Mouse (Mus musculus) neural tube, embryonic 11.5 days (tissue): ENCODE measurements around the gene Pafah1b3. TPM values are rescaled to one million over a fixed set of nuclear protein-coding genes. Genes with fewer than 3 reads are reported as not detected.
"Not testable (repeated sequence)": the region's sequence is repeated elsewhere in the genome, so short reads cannot be mapped to it uniquely, and the experiment has no call there.

Experiments used
- ATAC-seq: fragments of 200-750 bp; cut with Nextera tagmentation; 2 replicates; pipeline ENCODE4 v1.8.0; 2017; ENCODE audit warnings: moderate number of reproducible peaks, mild to moderate bottlenecking, moderate TSS enrichment, moderate library complexity; ENCODE audit not compliant: insufficient read depth, low FRiP score, low TSS enrichment
- DNase-seq: peaks from one replicate; pipeline ENCODE4 v3.0.0-alpha.2; 2015; ENCODE audit warnings: low spot score
- H3K27ac ChIP-seq: fragments of 300-500 bp; sonication (generic); 2 replicates; pipeline ENCODE4 v1.5.1; 2014; ENCODE audit warnings: low read depth, mild to moderate bottlenecking, low read length
- H3K27me3 ChIP-seq: fragments of 300-500 bp; sonication (generic); 2 replicates; pipeline ENCODE4 v1.6.1; 2014; ENCODE audit warnings: mild to moderate bottlenecking, low read length, mixed read lengths; ENCODE audit not compliant: control insufficient read depth, insufficient read depth
- H3K36me3 ChIP-seq: fragments of 300-500 bp; sonication (generic); 2 replicates; pipeline ENCODE4 v1.6.1; 2014; ENCODE audit warnings: mild to moderate bottlenecking, low read length, moderate library complexity, mixed read lengths; ENCODE audit not compliant: control insufficient read depth, insufficient read depth
- H3K4me1 ChIP-seq: fragments of 300-500 bp; sonication (generic); 2 replicates; pipeline ENCODE4 v1.6.1; 2014; ENCODE audit warnings: low read length, mixed read lengths; ENCODE audit not compliant: control insufficient read depth, insufficient read depth
- H3K4me2 ChIP-seq: fragments of 300-500 bp; sonication (generic); 2 replicates; pipeline ENCODE4 v1.6.1; 2014; ENCODE audit warnings: low read depth, mild to moderate bottlenecking, moderate library complexity
- H3K4me3 ChIP-seq: fragments of 300-500 bp; sonication (generic); 2 replicates; pipeline ENCODE4 v1.5.1; 2014; ENCODE audit warnings: low read depth, low read length
- H3K9ac ChIP-seq: fragments of 300-500 bp; sonication (generic); 2 replicates; pipeline ENCODE4 v1.6.1; 2014; ENCODE audit warnings: mild to moderate bottlenecking, low read length
- H3K9me3 ChIP-seq: fragments of 300-500 bp; sonication (generic); 2 replicates; pipeline ENCODE4 v1.6.1; 2016; ENCODE audit warnings: low read length; ENCODE audit not compliant: control insufficient read depth
- WGBS: fragments of 180-500 bp; shearing (Covaris S2); extraction: QIAGEN DNeasy Blood & Tissue Kit; methylation state at CpG from one replicate; pipeline ENCODE4 v1.1.7; 2014; 5-methylcytosine and 5-hydroxymethylcytosine counted together
- polyA plus RNA-seq: library from polyadenylated mRNA; unstranded; fragments of >200 nt; fragmentation: Nextera tagmentation; extraction: Ambion mirVana; gene quantifications from 2 replicates; pipeline ENCODE4 v1.2.1, GENCODE M21; 2014

Pafah1b3 gene
- polyA plus RNA-seq, 1 experiment from 2014 or later = 321 TPM

DNA sequence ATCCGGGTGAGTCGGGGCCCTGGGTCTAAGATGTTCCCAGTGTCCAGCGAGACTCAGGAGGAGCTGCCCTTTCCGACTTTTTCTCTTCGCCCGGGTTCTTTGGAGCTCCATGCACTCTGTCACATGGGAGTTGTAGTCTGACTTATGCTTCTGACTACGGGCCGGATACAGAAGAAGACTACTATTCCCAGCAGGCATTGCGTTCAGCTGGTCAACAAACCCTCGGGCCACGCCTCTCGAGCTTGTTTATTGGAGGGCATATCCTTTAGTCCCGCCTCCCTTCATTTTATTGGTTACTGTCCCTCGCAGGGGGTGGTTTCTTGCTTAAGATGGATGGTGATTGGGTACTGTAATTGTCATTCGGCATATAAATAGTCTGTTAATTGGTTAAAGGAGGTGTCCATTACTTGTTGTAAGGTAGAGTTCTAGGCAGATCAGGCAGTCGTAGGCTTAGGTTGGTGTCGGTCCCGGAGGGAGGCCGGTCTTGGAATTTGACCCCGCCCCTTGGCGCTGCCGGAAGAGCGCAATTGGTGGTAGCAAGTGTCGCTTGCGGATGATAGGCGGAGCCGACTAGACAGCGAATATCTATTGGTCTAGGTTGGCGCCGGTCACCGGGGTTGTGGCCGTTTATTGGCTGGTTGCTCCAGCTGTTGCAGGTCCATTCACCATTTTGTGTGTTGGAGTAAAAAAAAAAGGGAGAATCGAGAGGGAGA lies 29.9 kb downstream of the Pafah1b3 start:
- Histone ChIP-seq H3K4me2 (peak overlapping the region; percentile 66), H3K27me3 (no peaks in the 10 kb centered on the region), H3K4me3 (peak overlapping the region; percentile 65), H3K27ac (peak overlapping the region; percentile 58), H3K36me3 (no peaks in the 10 kb centered on the region; the same call in 1 of the 2 replicates), H3K9ac (peak overlapping the region; percentile 60), H3K9me3 (no peaks in the 10 kb centered on the region), H3K4me1 (peaks cover 6% of the 10 kb centered on the region; the same call in 1 of the 2 replicates)
- WGBS = under 1% methylated on average over 33 of the region's 33 CpGs
- DNase-seq (peak; percentile 98), ATAC-seq (peak; percentile 94)

DNA sequence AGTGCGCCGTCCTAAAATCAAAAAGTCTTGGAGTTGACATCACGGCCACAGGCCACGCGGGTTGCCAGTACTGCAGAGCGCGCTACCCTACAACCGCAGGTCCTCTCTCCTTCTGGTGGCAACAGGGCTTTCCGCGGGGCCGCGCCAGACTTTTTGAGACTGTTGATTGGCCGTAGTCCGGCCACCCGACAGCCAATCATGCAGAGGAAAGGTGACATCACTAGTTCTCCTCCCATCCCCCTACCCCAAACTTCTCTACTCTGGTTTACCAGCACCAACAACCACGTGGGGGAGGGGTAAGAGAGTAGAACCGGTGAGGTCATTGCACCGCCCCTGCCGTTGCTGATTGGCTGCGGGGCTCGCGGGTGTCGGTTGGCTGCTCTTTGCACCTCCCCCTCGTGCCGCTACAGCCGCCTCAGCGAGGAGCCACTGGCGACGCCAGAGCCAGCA lies 30.5 kb downstream of the Pafah1b3 start, which contains the start of gene Cic:
Cic (plus strand) TSS at position 404 of the 450 bp plus-strand sequence.
- no peaks in the 10 kb centered on the region; the same call in 1 of the 2 replicates for H3K36me3 ChIP-seq
- peak within 1 kb of the TSS; percentile 65 for H3K4me3 ChIP-seq
- H3K4me2 ChIP-seq = peak within 1 kb of the TSS; percentile 66
- H3K27ac ChIP-seq = peak within 1 kb of the TSS; percentile 58
- H3K9ac ChIP-seq = peak within 1 kb of the TSS; percentile 60
- H3K9me3 ChIP-seq = no peaks in the 10 kb centered on the region
- H3K4me1 ChIP-seq = peaks cover 6% of the 10 kb centered on the region; the same call in 1 of the 2 replicates
- DNase-seq (peak; percentile 98), ATAC-seq (peak; percentile 86)
- WGBS = under 1% methylated on average over 29 of the region's 29 CpGs
- no peaks in the 10 kb centered on the region for H3K27me3 ChIP-seq

DNA sequence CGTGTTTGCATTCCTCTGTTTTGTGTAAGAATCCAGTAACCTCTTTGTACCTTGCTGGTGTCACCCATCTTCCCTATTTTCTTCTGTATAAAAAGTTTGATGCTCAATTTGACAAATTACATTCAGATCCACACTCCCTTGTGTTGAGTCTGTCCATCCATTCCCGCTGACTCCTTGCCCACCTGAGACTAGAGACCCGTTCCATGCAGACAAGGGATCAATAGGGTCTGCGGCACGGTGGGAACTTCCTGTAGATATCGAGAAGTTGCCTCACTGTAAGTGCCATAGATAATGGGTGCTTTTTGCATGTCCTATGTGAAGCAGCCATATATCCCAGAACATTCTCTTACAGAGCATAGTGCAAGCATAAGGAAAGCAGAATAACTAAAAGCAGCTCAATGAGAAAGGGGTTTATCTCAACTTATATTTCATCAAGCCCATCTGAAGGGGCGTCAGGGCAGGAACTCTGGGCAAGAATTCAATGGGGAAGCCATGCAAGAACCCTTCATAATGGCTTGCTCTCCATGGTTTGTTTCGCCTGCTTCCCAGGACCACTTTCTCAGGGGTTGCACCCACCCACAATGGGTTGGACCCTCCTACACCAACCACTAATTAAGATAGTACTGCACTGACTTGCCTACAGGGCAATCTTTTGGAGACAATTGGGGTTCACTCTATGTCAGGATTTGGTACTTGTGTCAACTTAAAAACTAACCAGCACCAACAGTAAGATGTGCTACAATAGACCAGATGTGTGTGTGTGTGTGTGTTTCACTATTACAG lies 31.4 kb downstream of the Pafah1b3 start:
- Histone ChIP-seq H3K4me2 (no peak overlapping the region), H3K9ac (no peak overlapping the region), H3K36me3 (no peaks in the 10 kb centered on the region), H3K9me3 (no peaks in the 10 kb centered on the region), H3K27me3 (no peaks in the 10 kb centered on the region), H3K4me3 (no peak overlapping the region), H3K27ac (no peak overlapping the region), H3K4me1 (peaks cover 6% of the 10 kb centered on the region; the same call in 1 of the 2 replicates)
- WGBS = 90% methylated on average over 8 of the region's 8 CpGs
- DNase-seq (no peak), ATAC-seq (no peak)

DNA sequence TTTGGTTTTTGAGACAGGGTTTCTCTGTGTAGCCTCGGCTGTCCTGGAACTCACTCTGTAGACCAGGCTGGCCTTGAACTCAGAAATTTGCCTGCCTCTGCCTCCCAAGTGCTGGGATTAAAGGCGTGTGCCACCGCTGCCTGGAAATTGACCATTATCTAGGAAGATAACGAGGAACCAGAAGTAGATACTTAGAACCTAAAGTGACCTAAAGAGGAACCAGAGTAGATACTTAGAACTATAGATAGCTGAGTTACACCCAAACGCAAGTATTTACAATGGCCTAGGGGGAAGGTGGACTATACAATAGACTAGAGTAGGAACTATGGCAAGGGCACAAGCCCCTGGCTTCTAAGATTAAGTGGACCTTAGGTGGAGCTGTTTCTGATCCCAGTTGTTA lies 32.0 kb downstream of the Pafah1b3 start:
- WGBS = 91% methylated on average over 5 of the region's 5 CpGs
- not testable (repeated sequence) for DNase-seq

DNA sequence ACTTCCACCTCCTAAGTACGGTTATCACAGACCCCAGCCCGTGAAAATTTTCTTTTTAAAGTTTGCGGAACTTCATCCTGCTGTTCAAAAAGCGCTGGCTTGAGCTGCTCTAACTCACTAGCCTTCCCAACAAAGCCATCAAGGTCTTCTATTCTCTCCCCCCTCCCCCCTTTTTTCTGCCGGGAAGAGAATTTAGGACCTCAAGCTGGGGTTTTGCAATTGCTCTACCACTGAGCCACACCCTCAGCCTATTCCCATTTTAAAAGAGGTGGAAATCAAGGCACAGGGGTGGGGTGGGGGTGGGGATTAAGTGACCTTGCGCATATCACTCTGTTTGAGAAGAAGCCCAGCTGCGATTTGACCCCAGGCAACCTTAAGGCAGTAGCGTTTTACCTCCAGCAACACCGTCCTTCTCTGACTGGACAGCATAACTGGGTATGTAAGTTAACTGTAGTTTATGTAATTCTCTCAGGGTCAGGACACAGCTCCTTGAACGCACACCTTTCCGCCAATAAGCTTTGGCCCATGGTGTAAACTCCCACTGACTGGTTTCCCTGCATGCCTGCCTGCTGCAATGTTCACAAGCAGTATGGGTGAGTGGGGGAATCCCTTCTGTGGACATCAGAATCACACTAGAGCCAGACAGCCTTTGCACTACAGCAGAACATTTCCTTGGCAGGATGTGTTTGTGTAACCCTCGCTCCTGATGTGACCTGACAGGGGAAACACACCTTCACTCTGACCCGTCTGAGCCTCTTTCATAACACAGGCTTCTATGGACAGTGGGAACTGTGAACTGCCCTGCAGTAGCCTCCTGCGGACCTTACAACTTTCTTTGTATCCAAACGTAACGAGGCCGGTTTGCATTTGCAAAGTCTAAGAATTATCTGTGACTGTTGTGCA lies 33.6 kb downstream of the Pafah1b3 start:
- ATAC-seq (no peak), DNase-seq (no peak)
- no peak overlapping the region for H3K4me2 ChIP-seq
- 19% methylated on average over 17 of the region's 17 CpGs for WGBS
- no peaks in the 10 kb centered on the region for H3K9me3 ChIP-seq
- no peak overlapping the region for H3K27ac ChIP-seq
- H3K36me3 ChIP-seq = no peaks in the 10 kb centered on the region
- H3K27me3 ChIP-seq = no peaks in the 10 kb centered on the region
- no peak overlapping the region for H3K4me3 ChIP-seq
- 0 out of 2 replicates have a peak, but pooled peaks cover 6% of the 10 kb centered on the region for H3K4me1 ChIP-seq
- H3K9ac ChIP-seq = no peak overlapping the region

More for the DNA sequence above, 32.0 kb downstream of the Pafah1b3 start:
- ATAC-seq, H3K9me3 ChIP-seq, H3K9ac ChIP-seq, H3K36me3 ChIP-seq, H3K27me3 ChIP-seq, H3K27ac ChIP-seq, H3K4me1 ChIP-seq, H3K4me2 ChIP-seq, H3K4me3 ChIP-seq: not testable (repeated sequence)

DNA sequence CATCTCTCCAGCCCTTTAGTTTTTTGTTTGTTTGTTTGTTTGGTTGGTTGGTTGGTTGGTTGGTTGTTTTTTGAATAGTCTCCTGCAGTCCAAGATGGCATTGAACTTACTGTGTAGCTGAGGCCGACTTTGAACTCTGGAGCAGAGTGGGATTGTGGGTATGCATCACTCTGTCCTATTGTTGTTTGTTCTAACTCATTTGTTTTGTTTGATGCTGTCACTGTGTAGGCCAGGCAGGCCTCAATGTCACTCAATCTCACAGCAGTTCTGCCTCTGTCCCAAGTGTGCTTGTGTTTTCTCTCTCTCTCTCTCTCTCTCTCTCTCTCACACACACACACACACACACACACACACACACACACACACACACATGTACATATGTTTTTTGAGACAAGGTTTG lies 35.9 kb downstream of the Pafah1b3 start:
- Histone ChIP-seq H3K9ac (no peak overlapping the region), H3K36me3 (no peaks in the 10 kb centered on the region), H3K27me3 (no peaks in the 10 kb centered on the region), H3K4me3 (no peak overlapping the region), H3K9me3 (no peaks in the 10 kb centered on the region), H3K4me2 (no peak overlapping the region), H3K27ac (no peak overlapping the region), H3K4me1 (no peaks in the 10 kb centered on the region)
- DNase-seq (no peak), ATAC-seq (no peak)
- WGBS = 75% methylated on average over 1 of the region's 1 CpGs

DNA sequence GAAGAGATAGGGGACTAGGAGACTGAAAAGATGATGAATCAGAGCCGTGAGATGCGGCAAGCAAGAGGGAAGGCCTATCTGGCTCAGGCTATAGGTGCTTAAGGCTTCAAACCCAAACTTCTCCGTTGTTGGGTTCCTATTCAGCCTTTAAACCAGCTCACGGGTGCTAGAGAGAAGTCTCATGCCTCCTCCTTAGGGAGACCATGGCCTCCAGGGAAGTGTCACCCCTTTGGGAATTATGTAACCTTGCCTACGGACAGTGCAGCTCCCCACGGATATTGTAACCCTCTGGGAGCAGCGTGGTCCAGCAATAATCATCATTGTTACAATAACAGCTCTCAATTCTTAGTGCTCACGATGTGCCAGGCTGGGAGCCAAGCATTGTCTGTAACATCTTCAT lies 46.0 kb downstream of the Pafah1b3 start:
- 15% methylated on average over 8 of the region's 8 CpGs for WGBS
- Histone ChIP-seq H3K4me1 (peaks cover 30% of the 10 kb centered on the region), H3K27ac (peak overlapping the region; percentile 93), H3K4me3 (peak overlapping the region; percentile 92; the same call in 1 of the 2 replicates), H3K36me3 (no peaks in the 10 kb centered on the region), H3K9ac (peak overlapping the region; percentile 54), H3K9me3 (no peaks in the 10 kb centered on the region), H3K27me3 (no peaks in the 10 kb centered on the region), H3K4me2 (peak overlapping the region; percentile 92)
- no peak for ATAC-seq
- no peak for DNase-seq
